Mouse (Mus musculus): Measurements from ENCODE around the gene Carns1. TPM values are rescaled to one million over a fixed set of nuclear protein-coding genes. Genes with fewer than 3 reads are reported as not detected.

Gene Carns1
- total and polyA plus RNA-seq, 2 experiments = 0.65 to 1.9 TPM

DNA sequence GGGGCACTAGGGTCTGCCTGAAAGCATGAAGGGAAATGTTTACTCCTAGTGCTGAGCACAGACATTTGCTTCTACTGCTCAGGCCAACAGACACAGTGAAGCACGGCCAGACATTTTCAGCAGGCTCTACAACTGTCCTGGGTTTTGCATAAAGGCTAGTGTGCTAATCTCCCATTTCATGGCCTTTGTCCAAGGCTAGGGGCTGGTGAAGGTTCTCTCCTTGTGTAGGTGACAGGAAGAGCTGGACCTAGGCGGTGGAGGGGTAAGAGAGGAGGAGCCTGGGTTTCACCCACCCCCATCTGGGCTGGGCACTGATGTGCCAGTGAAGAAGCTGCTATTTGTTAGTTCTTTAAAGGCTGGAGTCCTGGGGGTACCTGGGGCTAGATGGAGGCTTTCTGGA is 10.6 kb downstream of the Carns1 start:
- H3K4me3 ChIP-seq (ENCODE audit: insufficient read depth, low read depth, low read length) = no peak overlapping the region
- H3K4me1 ChIP-seq (ENCODE audit: control insufficient read depth, insufficient read depth, low read length) = peaks cover 3% of the 10 kb centered on the region; the same call in 1 of the 2 replicates
- H3K79me2 ChIP-seq (ENCODE audit: control insufficient read depth, insufficient read depth, low read length) = no peaks in the 10 kb centered on the region; the same call in 1 of the 2 replicates
- TF ChIP-seq CTCF (IDR thresholded peaks at IDR 0.05; ENCODE audit: low read depth, low read length) (no peak), POLR2A (IDR thresholded peaks at IDR 0.05; ENCODE audit: extremely low read depth, insufficient read depth, low read length) (no peak)
- 93% methylated on average over 2 of the region's 2 CpGs for WGBS
- no peak overlapping the region for H3K27ac ChIP-seq (replicated peaks; ENCODE audit: insufficient read depth, low read depth, low read length)
- H3K27me3 ChIP-seq (ENCODE audit: control insufficient read depth, insufficient read depth, low read length) = no peaks in the 10 kb centered on the region
- DNase-seq (ENCODE audit: extremely low read depth, low read depth, low spot score) = no peak
- peaks cover 6% of the 10 kb centered on the region; the same call in 1 of the 2 replicates for H3K36me3 ChIP-seq (ENCODE audit: control insufficient read depth, insufficient read depth, low read length)
- no peak overlapping the region for H3K9ac ChIP-seq (ENCODE audit: low read depth, low read length)

DNA sequence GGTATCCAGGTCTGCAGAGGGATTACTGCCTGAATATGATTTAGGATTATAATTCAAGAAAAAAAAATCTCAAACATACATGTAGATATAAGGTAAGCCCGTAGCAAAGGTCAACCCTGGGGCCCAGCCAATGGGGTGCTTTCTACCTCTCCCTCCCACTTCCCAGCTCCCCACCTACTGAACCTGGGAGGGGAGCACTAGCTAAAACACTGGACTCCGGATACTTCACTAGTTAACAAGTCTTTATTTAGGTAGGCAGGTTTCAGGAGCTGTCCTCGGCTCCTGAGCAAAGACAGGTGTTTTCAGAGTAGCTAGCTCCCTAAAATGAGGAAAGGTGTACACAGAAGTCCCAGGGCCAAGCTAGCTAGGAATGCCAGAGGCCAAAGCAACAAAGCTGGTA is 11.2 kb downstream of the Carns1 start:
- H3K27me3 ChIP-seq (ENCODE audit: control insufficient read depth, insufficient read depth, low read length) = no peaks in the 10 kb centered on the region
- H3K36me3 ChIP-seq (ENCODE audit: control insufficient read depth, insufficient read depth, low read length) = peaks cover 6% of the 10 kb centered on the region; the same call in 1 of the 2 replicates
- no peak for DNase-seq (ENCODE audit: extremely low read depth, low read depth, low spot score)
- peaks cover 3% of the 10 kb centered on the region; the same call in 1 of the 2 replicates for H3K4me1 ChIP-seq (ENCODE audit: control insufficient read depth, insufficient read depth, low read length)
- no peak overlapping the region for H3K9ac ChIP-seq (ENCODE audit: low read depth, low read length)
- WGBS = 58% methylated on average over 3 of the region's 3 CpGs
- TF ChIP-seq CTCF (IDR thresholded peaks at IDR 0.05; ENCODE audit: low read depth, low read length) (no peak), POLR2A (IDR thresholded peaks at IDR 0.05; ENCODE audit: extremely low read depth, insufficient read depth, low read length) (no peak)
- no peaks in the 10 kb centered on the region; the same call in 1 of the 2 replicates for H3K79me2 ChIP-seq (ENCODE audit: control insufficient read depth, insufficient read depth, low read length)
- H3K27ac ChIP-seq (replicated peaks; ENCODE audit: insufficient read depth, low read depth, low read length) = no peak overlapping the region
- H3K4me3 ChIP-seq (ENCODE audit: insufficient read depth, low read depth, low read length) = no peak overlapping the region

DNA sequence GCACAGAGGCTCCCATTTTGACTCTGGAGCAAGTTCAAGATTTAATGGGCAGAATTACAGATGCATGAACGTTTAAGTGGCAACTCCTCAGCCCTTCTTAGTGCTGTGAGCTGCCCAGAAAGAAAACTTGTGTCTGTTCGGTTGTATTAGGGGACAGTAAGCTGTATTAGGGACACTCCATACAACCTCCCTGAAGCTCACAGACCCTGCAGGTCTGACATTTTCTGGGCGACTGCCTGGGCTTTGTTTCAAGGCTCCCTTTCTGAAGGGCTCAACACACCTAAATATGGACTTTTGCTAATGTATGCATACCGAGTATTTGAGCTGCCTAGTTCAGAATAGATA is 11.8 kb downstream of the Carns1 start:
- H3K36me3 ChIP-seq (ENCODE audit: control insufficient read depth, insufficient read depth, low read length) = peaks cover 8% of the 10 kb centered on the region; the same call in 1 of the 2 replicates
- no peaks in the 10 kb centered on the region for H3K27me3 ChIP-seq (ENCODE audit: control insufficient read depth, insufficient read depth, low read length)
- H3K4me3 ChIP-seq (ENCODE audit: insufficient read depth, low read depth, low read length) = peak overlapping the region; percentile 60
- no peak for DNase-seq (ENCODE audit: extremely low read depth, low read depth, low spot score)
- TF ChIP-seq CTCF (IDR thresholded peaks at IDR 0.05; ENCODE audit: low read depth, low read length) (no peak), POLR2A (IDR thresholded peaks at IDR 0.05; ENCODE audit: extremely low read depth, insufficient read depth, low read length) (no peak)
- no peak overlapping the region; the same call in 1 of the 2 replicates for H3K27ac ChIP-seq (replicated peaks; ENCODE audit: insufficient read depth, low read depth, low read length)
- WGBS = 41% methylated on average over 4 of the region's 4 CpGs
- H3K4me1 ChIP-seq (ENCODE audit: control insufficient read depth, insufficient read depth, low read length) = peaks cover 3% of the 10 kb centered on the region; the same call in 1 of the 2 replicates
- peak overlapping the region; percentile 36 for H3K9ac ChIP-seq (ENCODE audit: low read depth, low read length)
- H3K79me2 ChIP-seq (ENCODE audit: control insufficient read depth, insufficient read depth, low read length) = no peaks in the 10 kb centered on the region; the same call in 1 of the 2 replicates

DNA sequence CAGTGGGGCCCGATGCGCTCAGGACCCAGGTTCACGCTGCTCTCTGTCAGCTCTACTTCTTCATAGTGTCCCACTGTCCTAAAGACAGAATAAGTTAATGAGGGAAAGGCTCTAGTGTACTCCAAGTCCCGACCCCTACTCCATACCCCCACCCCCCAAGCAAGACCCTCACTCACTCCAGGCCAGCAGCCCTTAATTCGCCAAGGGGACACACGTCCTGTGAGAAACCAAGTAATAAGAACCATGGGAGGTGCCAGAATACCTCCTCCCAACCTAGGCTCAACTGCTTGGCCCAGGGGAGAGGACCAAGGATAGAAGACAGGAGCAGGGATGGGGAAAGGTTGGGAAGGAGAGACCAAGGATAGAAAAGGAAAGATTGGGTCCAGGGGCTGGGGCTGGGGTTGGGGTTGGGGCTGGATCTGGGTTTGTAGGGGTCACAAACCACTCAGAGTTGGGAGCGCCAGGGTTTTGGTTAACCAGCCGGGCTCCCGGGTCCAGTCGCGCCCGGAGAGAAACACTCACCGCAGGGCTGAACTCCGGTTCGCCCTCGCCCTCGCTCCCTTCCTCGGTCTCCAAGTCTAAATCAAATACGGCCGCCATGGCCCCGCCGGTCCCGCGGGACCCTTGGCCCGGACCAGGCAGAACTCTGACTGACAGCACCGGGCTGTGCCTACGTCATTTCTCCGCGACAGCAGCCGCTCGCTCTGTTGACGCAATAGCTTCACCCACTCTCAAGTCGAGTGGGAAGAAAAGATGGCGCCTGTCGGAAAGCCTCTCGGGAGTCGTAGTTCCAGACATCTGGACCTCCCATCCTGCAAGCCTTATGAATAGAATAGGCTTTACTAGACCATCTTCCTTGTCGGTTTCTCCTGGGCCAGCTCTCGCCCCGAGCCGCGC is 12.4 kb downstream of the Carns1 start, which contains the start of gene Rps6kb2:
Gene Rps6kb2 (minus strand): TSS at position 709 of the 897 bp plus-strand sequence.
- peak within 1 kb of the TSS; percentile 90 for H3K9ac ChIP-seq (ENCODE audit: low read depth, low read length)
- peaks cover 3% of the 10 kb centered on the region; the same call in 1 of the 2 replicates for H3K4me1 ChIP-seq (ENCODE audit: control insufficient read depth, insufficient read depth, low read length)
- no peaks in the 10 kb centered on the region for H3K27me3 ChIP-seq (ENCODE audit: control insufficient read depth, insufficient read depth, low read length)
- H3K36me3 ChIP-seq (ENCODE audit: control insufficient read depth, insufficient read depth, low read length) = peaks cover 11% of the 10 kb centered on the region; the same call in 1 of the 2 replicates
- TF ChIP-seq CTCF (IDR thresholded peaks at IDR 0.05; ENCODE audit: low read depth, low read length) = no peak
- peak; percentile 51; the same call in 1 of the 2 replicates for TF ChIP-seq POLR2A (IDR thresholded peaks at IDR 0.05; ENCODE audit: extremely low read depth, insufficient read depth, low read length)
- peak within 1 kb of the TSS; percentile 86 for H3K4me3 ChIP-seq (ENCODE audit: insufficient read depth, low read depth, low read length)
- H3K27ac ChIP-seq (replicated peaks; ENCODE audit: insufficient read depth, low read depth, low read length) = no peak within 1 kb of the TSS; the same call in 1 of the 2 replicates
- H3K79me2 ChIP-seq (ENCODE audit: control insufficient read depth, insufficient read depth, low read length) = no peaks in the 10 kb centered on the region; the same call in 1 of the 2 replicates
- peak; percentile 91 for DNase-seq (ENCODE audit: extremely low read depth, low read depth, low spot score)
- 7% methylated on average over 42 of the region's 42 CpGs for WGBS

DNA sequence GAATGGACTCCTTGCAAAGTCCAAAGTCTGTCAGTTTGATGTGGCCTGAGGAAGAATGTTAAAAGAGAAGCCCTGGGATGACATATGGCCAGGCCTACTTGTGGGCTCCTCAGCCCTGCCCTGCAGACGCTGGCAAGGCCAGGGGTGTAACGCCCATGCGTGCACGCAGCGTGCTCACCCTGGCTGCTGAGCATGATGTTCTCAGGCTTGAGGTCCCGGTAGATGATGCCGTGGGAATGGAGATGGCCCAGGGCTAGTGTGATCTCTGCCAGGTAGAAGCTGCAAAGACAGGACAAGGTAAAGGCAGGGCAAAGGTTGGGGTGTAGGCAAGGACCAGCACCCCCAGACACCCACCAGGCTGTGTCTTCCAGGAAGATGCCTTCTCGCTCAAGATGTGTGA is 16.2 kb downstream of the Carns1 start:
- H3K27ac ChIP-seq (replicated peaks; ENCODE audit: insufficient read depth, low read depth, low read length) = no peak overlapping the region
- H3K9ac ChIP-seq (ENCODE audit: low read depth, low read length) = no peak overlapping the region
- no peak for DNase-seq (ENCODE audit: extremely low read depth, low read depth, low spot score)
- no peaks in the 10 kb centered on the region for H3K27me3 ChIP-seq (ENCODE audit: control insufficient read depth, insufficient read depth, low read length)
- 97% methylated on average over 8 of the region's 8 CpGs for WGBS
- no peaks in the 10 kb centered on the region; the same call in 1 of the 2 replicates for H3K79me2 ChIP-seq (ENCODE audit: control insufficient read depth, insufficient read depth, low read length)
- H3K36me3 ChIP-seq (ENCODE audit: control insufficient read depth, insufficient read depth, low read length) = peaks cover 11% of the 10 kb centered on the region; the same call in 1 of the 2 replicates
- H3K4me1 ChIP-seq (ENCODE audit: control insufficient read depth, insufficient read depth, low read length) = peaks cover 3% of the 10 kb centered on the region; the same call in 1 of the 2 replicates
- no peak overlapping the region for H3K4me3 ChIP-seq (ENCODE audit: insufficient read depth, low read depth, low read length)
- TF ChIP-seq POLR2A (IDR thresholded peaks at IDR 0.05; ENCODE audit: extremely low read depth, insufficient read depth, low read length) = no peak
- no peak for TF ChIP-seq CTCF (IDR thresholded peaks at IDR 0.05; ENCODE audit: low read depth, low read length)
